Mouse (Mus musculus): Measurements from ENCODE around the gene 9330159F19Rik. TPM values are rescaled to one million over a fixed set of nuclear protein-coding genes. Genes with fewer than 3 reads are reported as not detected.

9330159F19Rik gene
- total RNA-seq, 1 experiment = 2.5 TPM

DNA sequence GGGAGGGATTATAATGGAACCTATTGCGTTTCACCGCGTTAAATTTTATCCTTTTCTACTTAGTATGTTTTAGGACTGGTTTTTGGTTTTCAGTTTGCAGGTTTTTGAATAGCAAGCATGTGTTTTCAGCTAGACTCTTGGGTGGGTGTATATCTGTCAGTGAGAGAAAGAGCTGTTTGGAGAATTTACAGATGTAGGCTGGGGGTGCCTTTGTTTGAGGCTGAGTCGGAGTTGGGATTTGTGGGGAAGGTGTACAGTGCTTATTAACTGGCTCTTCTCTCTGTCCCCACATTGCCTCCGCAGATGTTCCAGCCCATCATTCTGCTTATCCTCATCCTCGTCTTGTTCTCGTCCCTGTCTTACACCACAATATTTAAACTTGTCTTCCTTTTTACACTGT lies 12.8 kb upstream of the 9330159F19Rik start, which contains the start of gene Gm49353:
Gm49353 (plus strand) TSS at position 313 of the 400 bp plus-strand sequence.
- no peak for TF ChIP-seq ZC3H11A (IDR thresholded peaks at IDR 0.05; ENCODE audit: borderline replicate concordance, low read depth, low read length)
- TF ChIP-seq HCFC1 (IDR thresholded peaks at IDR 0.05; ENCODE audit: borderline replicate concordance, insufficient read depth, low read length) = no peak
- no peak for TF ChIP-seq ZNF384 (IDR thresholded peaks at IDR 0.05; ENCODE audit: low read depth, low read length)
- TF ChIP-seq MAFK (IDR thresholded peaks at IDR 0.05; ENCODE audit: insufficient read depth, low read depth, low read length) = no peak
- no peak for TF ChIP-seq CHD2 (IDR thresholded peaks at IDR 0.05; ENCODE audit: low read depth, low read length)
- Histone ChIP-seq H3K27ac (ENCODE audit: insufficient read depth, low read depth, low read length, poor library complexity, severe bottlenecking) (no peak within 1 kb of the TSS), H3K9me3 (ENCODE audit: control insufficient read depth, insufficient read depth, low read depth, low read length) (no peaks in the 10 kb centered on the region), H3K4me1 (ENCODE audit: control insufficient read depth in 2 of 2, insufficient read depth in 2 of 2, low read length in 2 of 2, poor library complexity in 1 of 2) (no peaks in the 10 kb centered on the region; a peak in 1 of 4 replicates), H3K4me3 (ENCODE audit: insufficient read depth in 1 of 2, low read depth in 1 of 2, low read length in 2 of 2, poor library complexity in 1 of 2, severe bottlenecking in 1 of 2) (no peak within 1 kb of the TSS), H3K9ac (ENCODE audit: insufficient read depth, low read depth, low read length, poor library complexity, severe bottlenecking) (no peak within 1 kb of the TSS), H3K36me3 (ENCODE audit: control insufficient read depth, insufficient read depth, low read length, poor library complexity, severe bottlenecking) (0 out of 2 replicates have a peak, but pooled peaks cover 1% of the 10 kb centered on the region)
- DNase-seq (ENCODE audit: low read depth, low spot score) = no peak
- in situ Hi-C loops (cut with MboI; ENCODE audit: low sequenced_read_pairs in 2 of 2, unreplicated experiment in 2 of 2) = no loop called here

- Histone ChIP-seq H3K4me3 (ENCODE audit: insufficient read depth in 1 of 2, low read depth in 1 of 2, low read length in 2 of 2, poor library complexity in 1 of 2, severe bottlenecking in 1 of 2) (no peak overlapping the region), H3K9me3 (ENCODE audit: control insufficient read depth, insufficient read depth, low read depth, low read length) (no peaks in the 10 kb centered on the region), H3K4me1 (ENCODE audit: control insufficient read depth in 2 of 2, insufficient read depth in 2 of 2, low read length in 2 of 2, poor library complexity in 1 of 2) (no peaks in the 10 kb centered on the region; a peak in 1 of 4 replicates), H3K36me3 (ENCODE audit: control insufficient read depth, insufficient read depth, low read length, poor library complexity, severe bottlenecking) (0 out of 2 replicates have a peak, but pooled peaks cover 1% of the 10 kb centered on the region), H3K27ac (ENCODE audit: insufficient read depth, low read depth, low read length, poor library complexity, severe bottlenecking) (no peak overlapping the region), H3K9ac (ENCODE audit: insufficient read depth, low read depth, low read length, poor library complexity, severe bottlenecking) (no peak overlapping the region)
- no peak for DNase-seq (ENCODE audit: low read depth, low spot score)
- no peak for TF ChIP-seq CHD2 (IDR thresholded peaks at IDR 0.05; ENCODE audit: low read depth, low read length)
- no peak for TF ChIP-seq ZC3H11A (IDR thresholded peaks at IDR 0.05; ENCODE audit: borderline replicate concordance, low read depth, low read length)
- no peak for TF ChIP-seq HCFC1 (IDR thresholded peaks at IDR 0.05; ENCODE audit: borderline replicate concordance, insufficient read depth, low read length)
- TF ChIP-seq MAFK (IDR thresholded peaks at IDR 0.05; ENCODE audit: insufficient read depth, low read depth, low read length) = no peak
- no peak for TF ChIP-seq ZNF384 (IDR thresholded peaks at IDR 0.05; ENCODE audit: low read depth, low read length)
- in situ Hi-C loops (cut with MboI; ENCODE audit: low sequenced_read_pairs in 2 of 2, unreplicated experiment in 2 of 2) = no loop called here
Observed at GRCm38 (mm10) chr10:29199835-29200234, 11.6 kb upstream of the 9330159F19Rik start.

- Histone ChIP-seq H3K36me3 (ENCODE audit: control insufficient read depth, insufficient read depth, low read length, poor library complexity, severe bottlenecking) (0 out of 2 replicates have a peak, but pooled peaks cover 1% of the 10 kb centered on the region), H3K9ac (ENCODE audit: insufficient read depth, low read depth, low read length, poor library complexity, severe bottlenecking) (no peak overlapping the region), H3K27ac (ENCODE audit: insufficient read depth, low read depth, low read length, poor library complexity, severe bottlenecking) (no peak overlapping the region), H3K4me1 (ENCODE audit: control insufficient read depth in 2 of 2, insufficient read depth in 2 of 2, low read length in 2 of 2, poor library complexity in 1 of 2) (no peaks in the 10 kb centered on the region; a peak in 1 of 4 replicates), H3K4me3 (ENCODE audit: insufficient read depth in 1 of 2, low read depth in 1 of 2, low read length in 2 of 2, poor library complexity in 1 of 2, severe bottlenecking in 1 of 2) (no peak overlapping the region), H3K9me3 (ENCODE audit: control insufficient read depth, insufficient read depth, low read depth, low read length) (no peaks in the 10 kb centered on the region)
- DNase-seq (ENCODE audit: low read depth, low spot score) = no peak
- in situ Hi-C loops (cut with MboI; ENCODE audit: low sequenced_read_pairs in 2 of 2, unreplicated experiment in 2 of 2) = no loop called here
- TF ChIP-seq CHD2 (IDR thresholded peaks at IDR 0.05; ENCODE audit: low read depth, low read length) (no peak), HCFC1 (IDR thresholded peaks at IDR 0.05; ENCODE audit: borderline replicate concordance, insufficient read depth, low read length) (no peak), ZNF384 (IDR thresholded peaks at IDR 0.05; ENCODE audit: low read depth, low read length) (no peak), MAFK (IDR thresholded peaks at IDR 0.05; ENCODE audit: insufficient read depth, low read depth, low read length) (no peak), ZC3H11A (IDR thresholded peaks at IDR 0.05; ENCODE audit: borderline replicate concordance, low read depth, low read length) (no peak)
Observed at GRCm38 (mm10) chr10:29200609-29201008, 10.8 kb upstream of the 9330159F19Rik start.

GRCm38 (mm10) chr10:29206730-29207129 lies 4.7 kb upstream of the 9330159F19Rik start:
- TF ChIP-seq ZC3H11A (IDR thresholded peaks at IDR 0.05; ENCODE audit: borderline replicate concordance, low read depth, low read length) (peak; percentile 39), CHD2 (IDR thresholded peaks at IDR 0.05; ENCODE audit: low read depth, low read length) (no peak), ZNF384 (IDR thresholded peaks at IDR 0.05; ENCODE audit: low read depth, low read length) (no peak), MAFK (IDR thresholded peaks at IDR 0.05; ENCODE audit: insufficient read depth, low read depth, low read length) (no peak), HCFC1 (IDR thresholded peaks at IDR 0.05; ENCODE audit: borderline replicate concordance, insufficient read depth, low read length) (no peak)
- Histone ChIP-seq H3K9me3 (ENCODE audit: control insufficient read depth, insufficient read depth, low read depth, low read length) (no peaks in the 10 kb centered on the region), H3K27ac (ENCODE audit: insufficient read depth, low read depth, low read length, poor library complexity, severe bottlenecking) (no peak overlapping the region), H3K4me3 (ENCODE audit: insufficient read depth in 1 of 2, low read depth in 1 of 2, low read length in 2 of 2, poor library complexity in 1 of 2, severe bottlenecking in 1 of 2) (no peak overlapping the region), H3K4me1 (ENCODE audit: control insufficient read depth in 2 of 2, insufficient read depth in 2 of 2, low read length in 2 of 2, poor library complexity in 1 of 2) (no peaks in the 10 kb centered on the region), H3K36me3 (ENCODE audit: control insufficient read depth, insufficient read depth, low read length, poor library complexity, severe bottlenecking) (no peaks in the 10 kb centered on the region), H3K9ac (ENCODE audit: insufficient read depth, low read depth, low read length, poor library complexity, severe bottlenecking) (no peak overlapping the region)
- peak; percentile 54 for DNase-seq (ENCODE audit: low read depth, low spot score)
- in situ Hi-C loops (cut with MboI; ENCODE audit: low sequenced_read_pairs in 2 of 2, unreplicated experiment in 2 of 2) = no loop called here
